Mouse (Mus musculus): ENCODE data around the gene Rimbp2. TPM values are rescaled to one million over a fixed set of nuclear protein-coding genes. Genes with fewer than 3 reads are reported as not detected.

Rimbp2 gene
- total and polyA plus RNA-seq, 3 experiments, result not detected

DNA sequence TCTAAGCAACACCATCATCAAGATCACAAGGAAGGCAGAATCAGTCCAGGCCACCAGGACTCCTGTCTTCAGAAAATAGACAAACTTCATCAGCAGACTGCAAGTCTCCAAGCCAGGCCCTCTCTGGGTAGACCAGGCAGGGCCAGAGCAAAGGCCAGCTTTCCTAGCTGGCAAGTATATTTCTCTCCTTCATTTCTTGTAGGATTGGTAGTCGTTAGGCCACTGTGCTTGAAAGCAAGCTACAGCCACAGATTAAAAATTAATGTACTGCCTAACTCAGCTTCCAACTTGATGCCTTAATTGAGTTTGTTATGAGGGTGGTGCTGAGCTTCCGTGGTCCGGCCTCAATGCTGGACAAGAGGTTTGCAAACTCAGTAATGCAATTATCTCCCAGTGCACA lies 65.7 kb downstream of the Rimbp2 start:
- H3K27me3 ChIP-seq (ENCODE audit: control insufficient read depth in 1 of 2, insufficient read depth in 2 of 2, low read length in 2 of 2), result no peaks in the 10 kb centered on the region
- no peaks in the 10 kb centered on the region for H3K4me1 ChIP-seq (ENCODE audit: control insufficient read depth in 1 of 2, insufficient read depth in 2 of 2, low read length in 2 of 2)
- H3K27ac ChIP-seq (ENCODE audit: control insufficient read depth, low read depth, low read length), result no peak overlapping the region
- no peak overlapping the region for H3K4me3 ChIP-seq (ENCODE audit: control insufficient read depth in 1 of 2, insufficient read depth in 1 of 2, low read depth in 2 of 2, low read length in 2 of 2)
- no peak overlapping the region for H3K9ac ChIP-seq (ENCODE audit: control insufficient read depth, low read depth, low read length, poor library complexity, severe bottlenecking)
- H3K36me3 ChIP-seq (ENCODE audit: control insufficient read depth in 1 of 2, insufficient read depth in 2 of 2, low read length in 2 of 2), result no peaks in the 10 kb centered on the region
- DNase-seq (ENCODE audit: low read depth, low spot score), result no peak
- H3K9me3 ChIP-seq (replicated peaks; ENCODE audit: insufficient read depth, low read length), result no peaks in the 10 kb centered on the region
- no peaks in the 10 kb centered on the region for H3K79me2 ChIP-seq (ENCODE audit: control insufficient read depth, insufficient read depth, low read length, poor library complexity)
- TF ChIP-seq RCOR1 (IDR thresholded peaks at IDR 0.05; ENCODE audit: low read depth, low read length), result no peak
- no peak for TF ChIP-seq MAZ (IDR thresholded peaks at IDR 0.05; ENCODE audit: low read depth, low read length)
- TF ChIP-seq POLR2A (IDR thresholded peaks at IDR 0.05; ENCODE audit: control insufficient read depth in 1 of 2, insufficient read depth in 1 of 2, low read depth in 1 of 2, low read length in 2 of 2, poor library complexity in 1 of 2), result no peak
- TF ChIP-seq ELF1 (IDR thresholded peaks at IDR 0.05; ENCODE audit: low read depth, low read length), result no peak
- no peak for TF ChIP-seq RAD21 (IDR thresholded peaks at IDR 0.05; ENCODE audit: low read depth, low read length)

DNA sequence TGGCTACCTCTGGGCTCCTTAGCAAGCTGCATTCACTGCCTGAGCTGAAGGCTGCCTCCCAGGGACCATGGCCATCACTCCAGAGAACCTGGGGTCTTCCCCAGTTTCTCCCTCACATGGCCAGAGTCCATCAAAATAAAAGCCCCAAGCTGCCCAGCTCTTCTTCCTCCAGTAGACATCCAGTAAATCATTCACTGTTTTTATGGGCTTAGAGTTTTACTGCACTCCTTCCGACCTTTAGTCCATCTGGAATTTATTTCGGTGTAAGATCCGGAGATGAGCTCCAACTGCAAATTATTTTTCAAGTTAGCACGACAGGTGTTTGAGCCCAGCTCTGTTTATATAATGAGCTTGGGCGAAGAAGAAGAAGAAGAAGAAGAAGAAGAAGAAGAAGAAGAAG lies 69.0 kb downstream of the Rimbp2 start:
- TF ChIP-seq USF1 (IDR thresholded peaks at IDR 0.05; ENCODE audit: low read depth, low read length), result no peak
- no peak for TF ChIP-seq POLR2A (IDR thresholded peaks at IDR 0.05; ENCODE audit: control insufficient read depth in 1 of 2, insufficient read depth in 1 of 2, low read depth in 1 of 2, low read length in 2 of 2, poor library complexity in 1 of 2)
- TF ChIP-seq EP300 (IDR thresholded peaks at IDR 0.05; ENCODE audit: low read depth in 1 of 2, low read length in 2 of 2), result no peak
- no peak for TF ChIP-seq GATA1 (IDR thresholded peaks at IDR 0.05; ENCODE audit: low read depth, low read length)
- TF ChIP-seq MXI1 (IDR thresholded peaks at IDR 0.05; ENCODE audit: low read depth, low read length), result no peak
- no peak for TF ChIP-seq ZC3H11A (IDR thresholded peaks at IDR 0.05; ENCODE audit: low read depth, low read length)
- no peak for TF ChIP-seq E2F4 (IDR thresholded peaks at IDR 0.05; ENCODE audit: borderline replicate concordance, low read depth, low read length)
- no peak for TF ChIP-seq POLR2AphosphoS5 (IDR thresholded peaks at IDR 0.05; ENCODE audit: borderline replicate concordance, low read depth, low read length)
- no peak for TF ChIP-seq MAZ (IDR thresholded peaks at IDR 0.05; ENCODE audit: low read depth, low read length)

DNA sequence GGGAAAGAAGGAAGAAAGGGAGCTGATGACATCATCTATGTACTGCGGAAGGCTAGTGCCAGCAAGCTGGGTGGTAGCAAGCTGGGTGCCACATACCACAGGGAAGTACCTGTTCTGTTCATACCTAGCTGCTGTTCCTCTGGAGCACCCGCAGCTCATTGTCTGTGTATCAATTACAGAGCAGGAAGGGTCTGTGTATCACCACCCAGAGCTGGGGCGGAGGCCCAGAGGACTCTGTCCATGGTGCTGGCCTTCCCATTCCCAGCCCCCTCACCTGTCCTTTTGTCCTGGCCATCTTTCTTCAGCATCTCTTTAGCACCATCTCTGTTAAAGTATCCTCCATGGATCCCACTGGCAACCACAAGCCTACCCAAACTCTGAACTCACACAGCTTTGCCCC lies 74.2 kb downstream of the Rimbp2 start:
- Histone ChIP-seq H3K9ac (ENCODE audit: control insufficient read depth, low read depth, low read length, poor library complexity, severe bottlenecking) (no peak overlapping the region), H3K27me3 (ENCODE audit: control insufficient read depth in 1 of 2, insufficient read depth in 2 of 2, low read length in 2 of 2) (no peaks in the 10 kb centered on the region), H3K4me3 (ENCODE audit: control insufficient read depth in 1 of 2, insufficient read depth in 1 of 2, low read depth in 2 of 2, low read length in 2 of 2) (no peak overlapping the region), H3K4me1 (ENCODE audit: control insufficient read depth in 1 of 2, insufficient read depth in 2 of 2, low read length in 2 of 2) (no peaks in the 10 kb centered on the region), H3K79me2 (ENCODE audit: control insufficient read depth, insufficient read depth, low read length, poor library complexity) (no peaks in the 10 kb centered on the region), H3K27ac (ENCODE audit: control insufficient read depth, low read depth, low read length) (no peak overlapping the region), H3K36me3 (ENCODE audit: control insufficient read depth in 1 of 2, insufficient read depth in 2 of 2, low read length in 2 of 2) (no peaks in the 10 kb centered on the region), H3K9me3 (replicated peaks; ENCODE audit: insufficient read depth, low read length) (no peaks in the 10 kb centered on the region)
- TF ChIP-seq UBTF (IDR thresholded peaks at IDR 0.05; ENCODE audit: borderline replicate concordance, insufficient read depth, low read depth, low read length), result no peak
- DNase-seq (ENCODE audit: low read depth, low spot score), result no peak

More for the DNA sequence above, 69.0 kb downstream of the Rimbp2 start:
- Histone ChIP-seq H3K4me1 (ENCODE audit: control insufficient read depth in 1 of 2, insufficient read depth in 2 of 2, low read length in 2 of 2) (no peaks in the 10 kb centered on the region), H3K79me2 (ENCODE audit: control insufficient read depth, insufficient read depth, low read length, poor library complexity) (no peaks in the 10 kb centered on the region), H3K9ac (ENCODE audit: control insufficient read depth, low read depth, low read length, poor library complexity, severe bottlenecking) (no peak overlapping the region), H3K36me3 (ENCODE audit: control insufficient read depth in 1 of 2, insufficient read depth in 2 of 2, low read length in 2 of 2) (no peaks in the 10 kb centered on the region), H3K9me3 (replicated peaks; ENCODE audit: insufficient read depth, low read length) (no peaks in the 10 kb centered on the region), H3K4me3 (ENCODE audit: control insufficient read depth in 1 of 2, insufficient read depth in 1 of 2, low read depth in 2 of 2, low read length in 2 of 2) (no peak overlapping the region), H3K27me3 (ENCODE audit: control insufficient read depth in 1 of 2, insufficient read depth in 2 of 2, low read length in 2 of 2) (no peaks in the 10 kb centered on the region), H3K27ac (ENCODE audit: control insufficient read depth, low read depth, low read length) (no peak overlapping the region)
- no peak for DNase-seq (ENCODE audit: low read depth, low spot score)

Data from MEL (cell line).